Mouse (Mus musculus): ENCODE measurements around the gene Mtss1l. TPM values are rescaled to one million over a fixed set of nuclear protein-coding genes. Genes with fewer than 3 reads are reported as not detected.
A peak's percentile ranks its signal among the peaks of the same experiment; 100 is the strongest.

The Mtss1l gene
- polyA plus RNA-seq, 1 experiment, result not detected

- 57% methylated on average over 9 of the region's 9 CpGs for WGBS
- Histone ChIP-seq H3K4me3 (ENCODE audit: insufficient read depth, low read depth, low read length) (no peak overlapping the region), H3K4me1 (ENCODE audit: control insufficient read depth, insufficient read depth, low read length) (peaks cover 40% of the 10 kb centered on the region), H3K27ac (ENCODE audit: insufficient read depth, low read depth, low read length) (peak overlapping the region; percentile 61; the same call in 1 of the 2 replicates)
- TF ChIP-seq POLR2A (IDR thresholded peaks at IDR 0.05; ENCODE audit: insufficient read depth, low read depth, low read length) (no peak), CTCF (IDR thresholded peaks at IDR 0.05; ENCODE audit: insufficient read depth, low read depth, low read length) (no peak)
Measured at GRCm38 (mm10) chr8:110703460-110704061, 17.7 kb upstream of the Mtss1l start.

- Histone ChIP-seq H3K4me3 (ENCODE audit: insufficient read depth, low read depth, low read length) (no peak overlapping the region), H3K27ac (ENCODE audit: insufficient read depth, low read depth, low read length) (0 out of 2 replicates have a peak overlapping the region, but pooled peaks have one; percentile 30), H3K4me1 (ENCODE audit: control insufficient read depth, insufficient read depth, low read length) (peaks cover 41% of the 10 kb centered on the region)
- TF ChIP-seq CTCF (IDR thresholded peaks at IDR 0.05; ENCODE audit: insufficient read depth, low read depth, low read length) (no peak), POLR2A (IDR thresholded peaks at IDR 0.05; ENCODE audit: insufficient read depth, low read depth, low read length) (no peak)
- WGBS, result 84% methylated on average over 3 of the region's 3 CpGs
Measured at GRCm38 (mm10) chr8:110704103-110704502, 17.2 kb upstream of the Mtss1l start.

GRCm38 (mm10) chr8:110705391-110706287 lies 15.6 kb upstream of the Mtss1l start:
- WGBS, result 72% methylated on average over 14 of the region's 14 CpGs
- no peak for TF ChIP-seq POLR2A (IDR thresholded peaks at IDR 0.05; ENCODE audit: insufficient read depth, low read depth, low read length)
- TF ChIP-seq CTCF (IDR thresholded peaks at IDR 0.05; ENCODE audit: insufficient read depth, low read depth, low read length), result no peak
- Histone ChIP-seq H3K4me3 (ENCODE audit: insufficient read depth, low read depth, low read length) (no peak overlapping the region), H3K27ac (ENCODE audit: insufficient read depth, low read depth, low read length) (no peak overlapping the region), H3K4me1 (ENCODE audit: control insufficient read depth, insufficient read depth, low read length) (peaks cover 41% of the 10 kb centered on the region)

GRCm38 (mm10) chr8:110706288-110706870 lies 14.9 kb upstream of the Mtss1l start:
- 92% methylated on average over 3 of the region's 3 CpGs for WGBS
- peaks cover 49% of the 10 kb centered on the region for H3K4me1 ChIP-seq (ENCODE audit: control insufficient read depth, insufficient read depth, low read length)
- no peak overlapping the region for H3K27ac ChIP-seq (ENCODE audit: insufficient read depth, low read depth, low read length)
- no peak for TF ChIP-seq CTCF (IDR thresholded peaks at IDR 0.05; ENCODE audit: insufficient read depth, low read depth, low read length)
- TF ChIP-seq POLR2A (IDR thresholded peaks at IDR 0.05; ENCODE audit: insufficient read depth, low read depth, low read length), result no peak
- H3K4me3 ChIP-seq (ENCODE audit: insufficient read depth, low read depth, low read length), result no peak overlapping the region

GRCm38 (mm10) chr8:110708429-110708828 lies 12.8 kb upstream of the Mtss1l start:
- Histone ChIP-seq H3K4me1 (ENCODE audit: control insufficient read depth, insufficient read depth, low read length) (peaks cover 50% of the 10 kb centered on the region), H3K27ac (ENCODE audit: insufficient read depth, low read depth, low read length) (no peak overlapping the region), H3K4me3 (ENCODE audit: insufficient read depth, low read depth, low read length) (no peak overlapping the region)
- no peak for TF ChIP-seq CTCF (IDR thresholded peaks at IDR 0.05; ENCODE audit: insufficient read depth, low read depth, low read length)
- TF ChIP-seq POLR2A (IDR thresholded peaks at IDR 0.05; ENCODE audit: insufficient read depth, low read depth, low read length), result no peak
- 83% methylated on average over 11 of the region's 11 CpGs for WGBS

- TF ChIP-seq CTCF (IDR thresholded peaks at IDR 0.05; ENCODE audit: insufficient read depth, low read depth, low read length), result no peak
- no peak for TF ChIP-seq POLR2A (IDR thresholded peaks at IDR 0.05; ENCODE audit: insufficient read depth, low read depth, low read length)
- Histone ChIP-seq H3K4me1 (ENCODE audit: control insufficient read depth, insufficient read depth, low read length) (peaks cover 46% of the 10 kb centered on the region), H3K27ac (ENCODE audit: insufficient read depth, low read depth, low read length) (peak overlapping the region; percentile 60), H3K4me3 (ENCODE audit: insufficient read depth, low read depth, low read length) (no peak overlapping the region)
- WGBS, result 82% methylated on average over 3 of the region's 3 CpGs
Measured at GRCm38 (mm10) chr8:110710593-110710992, 10.7 kb upstream of the Mtss1l start.

- 63% methylated on average over 13 of the region's 13 CpGs for WGBS
- H3K27ac ChIP-seq (ENCODE audit: insufficient read depth, low read depth, low read length), result peak overlapping the region; percentile 40; the same call in 1 of the 2 replicates
Measured at GRCm38 (mm10) chr8:110711271-110711934, 9.9 kb upstream of the Mtss1l start.

GRCm38 (mm10) chr8:110713073-110713472 lies 8.2 kb upstream of the Mtss1l start:
- WGBS, result 41% methylated on average over 7 of the region's 7 CpGs
- TF ChIP-seq CTCF (IDR thresholded peaks at IDR 0.05; ENCODE audit: insufficient read depth, low read depth, low read length), result no peak
- TF ChIP-seq POLR2A (IDR thresholded peaks at IDR 0.05; ENCODE audit: insufficient read depth, low read depth, low read length), result no peak
- Histone ChIP-seq H3K4me1 (ENCODE audit: control insufficient read depth, insufficient read depth, low read length) (peaks cover 59% of the 10 kb centered on the region), H3K4me3 (ENCODE audit: insufficient read depth, low read depth, low read length) (no peak overlapping the region), H3K27ac (ENCODE audit: insufficient read depth, low read depth, low read length) (no peak overlapping the region; the same call in 1 of the 2 replicates)

More at GRCm38 (mm10) chr8:110711271-110711934, 9.9 kb upstream of the Mtss1l start:
- TF ChIP-seq POLR2A (IDR thresholded peaks at IDR 0.05; ENCODE audit: insufficient read depth, low read depth, low read length) (no peak), CTCF (IDR thresholded peaks at IDR 0.05; ENCODE audit: insufficient read depth, low read depth, low read length) (no peak)
- no peak overlapping the region for H3K4me3 ChIP-seq (ENCODE audit: insufficient read depth, low read depth, low read length)
- peaks cover 49% of the 10 kb centered on the region for H3K4me1 ChIP-seq (ENCODE audit: control insufficient read depth, insufficient read depth, low read length)
